ENCODE assay signal across 8 mouse cellular contexts in genomic region chr2:167112737-167113136, GRCm38 (mm10). TPM values are rescaled to one million over a fixed set of nuclear protein-coding genes. Genes with fewer than 3 reads are reported as not detected.
DNase-seq lines count a peak whose midpoint lies in the region; ATAC-seq lines count a peak whose summit lies in the region.

No protein-coding gene starts in this region.

- H3K9me3 ChIP-seq in forebrain, embryonic 16.5 days (ENCODE audit: control insufficient read depth, low read length) = no peaks in the 10 kb centered on the region
- H3K9me3 ChIP-seq in hindbrain, embryonic 15.5 days = no peaks in the 10 kb centered on the region

- H3K4me1 ChIP-seq in forebrain, embryonic 16.5 days (replicated peaks; ENCODE audit: control insufficient read depth, insufficient read depth, low read length) = peaks cover 7% of the 10 kb centered on the region
- 0 out of 2 replicates have a peak, but pooled peaks cover 3% of the 10 kb centered on the region for H3K4me1 ChIP-seq in hindbrain, embryonic 15.5 days (replicated peaks)

- no peaks in the 10 kb centered on the region for H3K27me3 ChIP-seq in forebrain, embryonic 16.5 days (replicated peaks; ENCODE audit: control insufficient read depth, insufficient read depth, low read length)
- no peaks in the 10 kb centered on the region for H3K27me3 ChIP-seq in hindbrain, embryonic 15.5 days

- ATAC-seq in forebrain, embryonic 16.5 days = peak; percentile 88
- peak; percentile 20; the same call in 1 of the 2 replicates for ATAC-seq in hindbrain, embryonic 15.5 days (ENCODE audit: low FRiP score, low read depth)
- peak; percentile 82; the same call in 1 of the 2 replicates for ATAC-seq in megakaryocyte, adult 5-6 weeks (ENCODE audit: poor library complexity, severe bottlenecking)

- no peak overlapping the region for H3K27ac ChIP-seq in forebrain, embryonic 16.5 days (ENCODE audit: low read length)
- no peak overlapping the region for H3K27ac ChIP-seq in hindbrain, embryonic 15.5 days (replicated peaks)

- no peaks in the 10 kb centered on the region for H3K36me3 ChIP-seq in forebrain, embryonic 16.5 days (ENCODE audit: control insufficient read depth, insufficient read depth)
- no peaks in the 10 kb centered on the region for H3K36me3 ChIP-seq in hindbrain, embryonic 15.5 days

- WGBS in forebrain, embryonic 16.5 days = 46% methylated on average over 6 of the region's 6 CpGs
- WGBS in hindbrain, embryonic 15.5 days = 42% methylated on average over 6 of the region's 6 CpGs

- no peak overlapping the region for H3K4me3 ChIP-seq in forebrain, embryonic 16.5 days (replicated peaks; ENCODE audit: low read length)
- H3K4me3 ChIP-seq in hindbrain, embryonic 15.5 days = no peak overlapping the region

- no peak overlapping the region for H3K9ac ChIP-seq in forebrain, embryonic 16.5 days (replicated peaks; ENCODE audit: low read depth, low read length)
- H3K9ac ChIP-seq in hindbrain, embryonic 15.5 days = no peak overlapping the region

- DNase-seq in R1 (ENCODE audit: low read depth, low spot score) = peak; percentile 76
- DNase-seq in cerebellum, adult 8-10 months = peak; percentile 74
- DNase-seq in layer of hippocampus, postnatal 14 days (ENCODE audit: low spot score in 2 of 2) = peak; percentile 78 to 79
- peak; percentile 83 for DNase-seq in right cerebral cortex, postnatal 14 days
- DNase-seq in urinary bladder, postnatal 36 days (ENCODE audit: low spot score in 2 of 2) = peak; percentile 73 to 82

- no peak overlapping the region for H3K4me2 ChIP-seq in forebrain, embryonic 16.5 days (ENCODE audit: low read length)
- no peak overlapping the region for H3K4me2 ChIP-seq in hindbrain, embryonic 15.5 days

RNA-seq across cellular contexts. Expression of gene Znfx1, which starts 49.9 kb away (rescaled TPM):
- 8.9 and 9.0 TPM in 2 replicates for polyA plus RNA-seq in forebrain, embryonic 16.5 days (2015; fragmentation: Nextera tagmentation; extraction: Ambion mirVana)
- 8.0 and 9.7 TPM in 2 replicates for polyA plus RNA-seq in hindbrain, embryonic 15.5 days (2015; fragmentation: Nextera tagmentation; extraction: Ambion mirVana)
- total RNA-seq in layer of hippocampus, postnatal 14 days (2021) = 10 to 100 TPM; 25.9 to 27.5 TPM
- 28.2 and 29.2 TPM in 2 replicates for total RNA-seq in megakaryocyte, adult 5-6 weeks (2015)
- total RNA-seq in megakaryocyte, adult 5-6 weeks (2017) = 58.4 and 78.1 TPM in 2 replicates

Comparison
In these comparisons a context has a peak if more than half of its experiments do, and no peak if none do; other contexts are left out.
1. ATAC-seq: peak in every context shown above with its lines; median percentile 88 in forebrain, embryonic 16.5 days; 82 in megakaryocyte, adult 5-6 weeks; 20 in hindbrain, embryonic 15.5 days.